Mouse (Mus musculus) olfactory bulb, adult 2 months (tissue): Measurements from ENCODE around the gene Hyal1. TPM values are rescaled to one million over a fixed set of nuclear protein-coding genes. Genes with fewer than 3 reads are reported as not detected.
"Not testable (repeated sequence)": the region's sequence is repeated elsewhere in the genome, so short reads cannot be mapped to it uniquely, and the experiment has no call there.

Experiments used
- H3K27ac ChIP-seq: fragments of 200-500 bp; 2 replicates; pipeline ENCODE4 v1.5.1; 2012; ENCODE audit warnings: low read depth, low read length; ENCODE audit not compliant: insufficient read depth
- H3K4me1 ChIP-seq: fragments of 200-500 bp; 2 replicates; pipeline ENCODE4 v1.6.1; 2012; ENCODE audit warnings: low read length; ENCODE audit not compliant: control insufficient read depth, insufficient read depth
- H3K4me3 ChIP-seq: fragments of 200-500 bp; 2 replicates; pipeline ENCODE4 v1.5.1; 2012; ENCODE audit warnings: mild to moderate bottlenecking, low read depth, low read length, moderate library complexity; ENCODE audit not compliant: insufficient read depth
- CTCF ChIP-seq: fragments of 200-500 bp; IDR thresholded peaks from 2 replicates; pipeline ENCODE4 v1.5.1; 2012; ENCODE audit warnings: low read depth, mild to moderate bottlenecking, low read length, moderate library complexity; ENCODE audit not compliant: insufficient read depth
- POLR2A ChIP-seq: fragments of 200-500 bp; IDR thresholded peaks from 2 replicates; pipeline ENCODE4 v1.6.1; 2012; ENCODE audit warnings: mild to moderate bottlenecking, low read depth, low read length, moderate library complexity; ENCODE audit not compliant: insufficient read depth
- WGBS: fragments of 180-500 bp; shearing (Covaris S2); methylation state at CpG from one replicate; pipeline ENCODE4 v1.1.7; 2018; 5-methylcytosine and 5-hydroxymethylcytosine counted together
- polyA plus RNA-seq: library from polyadenylated mRNA; stranded (reverse); fragments of >200 nt; gene quantifications from 2 replicates; pipeline ENCODE4 v1.2.4, GENCODE M21; 2012; ENCODE audit warnings: low replicate concordance; ENCODE audit not compliant: missing spikeins, insufficient read depth, insufficient read length

Gene Hyal1
- polyA plus RNA-seq, 1 experiment, result not detected

DNA sequence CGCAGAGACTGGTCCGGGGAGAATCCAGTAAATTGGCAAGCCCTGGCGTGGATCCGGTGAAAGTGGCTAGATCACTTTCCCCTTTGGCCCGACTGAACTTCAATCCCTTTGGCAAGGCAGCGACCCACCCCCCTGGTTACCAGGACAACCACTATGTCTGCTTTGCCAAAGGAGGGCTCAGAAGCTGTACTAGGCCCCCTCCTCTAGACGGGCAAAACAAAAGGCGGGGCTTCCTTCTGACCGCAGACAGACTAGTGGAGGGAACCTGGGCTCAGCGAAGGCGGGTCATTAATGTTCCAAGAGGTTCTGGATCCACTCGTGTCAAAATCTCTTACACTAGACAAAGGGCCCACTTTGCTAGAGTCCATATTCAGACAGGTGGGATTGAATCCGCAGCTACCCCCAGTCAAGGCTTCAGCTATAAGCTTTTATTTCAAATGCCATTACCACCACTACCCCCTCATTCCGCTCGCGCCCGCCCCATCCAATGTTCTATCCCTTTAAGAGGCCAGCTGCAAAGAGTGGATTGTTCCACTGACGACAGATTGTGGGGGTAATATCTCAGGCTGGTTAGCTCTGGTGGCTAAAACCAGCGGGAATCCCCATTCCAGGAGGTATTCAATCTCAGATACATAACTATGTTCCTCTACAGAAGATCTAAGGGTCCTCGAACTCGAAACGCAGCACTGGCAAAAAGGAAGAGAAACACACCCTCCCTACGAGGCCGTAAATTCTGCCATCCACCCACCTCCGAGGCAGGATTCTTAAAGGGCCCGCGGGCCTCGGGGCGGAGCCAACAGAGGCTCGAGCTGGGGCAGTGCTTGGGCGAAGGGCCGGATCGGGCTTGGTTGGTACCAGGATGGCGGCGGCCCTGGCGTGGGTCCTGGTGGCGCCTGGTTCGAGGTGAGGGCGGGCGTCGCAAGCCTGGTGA is 8.1 kb upstream of the Hyal1 start:
- H3K4me3 ChIP-seq, result peak overlapping the region; percentile 84
- TF ChIP-seq CTCF, result no peak
- 0 out of 2 replicates have a peak, but pooled peaks have one; percentile 30 for TF ChIP-seq POLR2A
- peaks cover 37% of the 10 kb centered on the region for H3K4me1 ChIP-seq
- WGBS, result under 1% methylated on average over 41 of the region's 41 CpGs
- peak overlapping the region; percentile 89 for H3K27ac ChIP-seq

DNA sequence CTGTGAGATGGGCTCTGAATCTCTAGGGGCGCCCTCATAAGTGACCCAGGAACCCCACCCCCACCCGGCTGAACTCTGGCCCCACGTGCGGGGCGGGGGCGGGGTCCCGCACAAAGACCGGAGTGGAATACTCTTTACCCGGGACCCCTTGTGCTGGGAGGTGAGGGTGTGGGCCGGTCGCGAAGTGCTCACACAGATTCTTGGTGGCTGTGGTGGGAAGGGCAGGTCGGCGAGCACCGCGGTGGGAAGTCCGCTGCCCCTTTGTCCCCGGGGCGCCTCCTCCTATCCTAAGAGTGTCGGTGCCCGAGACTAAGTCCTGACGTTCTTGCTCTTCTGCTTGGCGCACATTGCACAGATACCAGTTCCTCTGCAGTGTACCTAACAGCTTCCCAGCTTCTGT is 7.5 kb upstream of the Hyal1 start:
- peak overlapping the region; percentile 84 for H3K4me3 ChIP-seq
- H3K27ac ChIP-seq, result peak overlapping the region; percentile 59; the same call in 1 of the 2 replicates
- peaks cover 33% of the 10 kb centered on the region for H3K4me1 ChIP-seq
- WGBS, result under 1% methylated on average over 23 of the region's 23 CpGs
- no peak for TF ChIP-seq POLR2A
- no peak for TF ChIP-seq CTCF

DNA sequence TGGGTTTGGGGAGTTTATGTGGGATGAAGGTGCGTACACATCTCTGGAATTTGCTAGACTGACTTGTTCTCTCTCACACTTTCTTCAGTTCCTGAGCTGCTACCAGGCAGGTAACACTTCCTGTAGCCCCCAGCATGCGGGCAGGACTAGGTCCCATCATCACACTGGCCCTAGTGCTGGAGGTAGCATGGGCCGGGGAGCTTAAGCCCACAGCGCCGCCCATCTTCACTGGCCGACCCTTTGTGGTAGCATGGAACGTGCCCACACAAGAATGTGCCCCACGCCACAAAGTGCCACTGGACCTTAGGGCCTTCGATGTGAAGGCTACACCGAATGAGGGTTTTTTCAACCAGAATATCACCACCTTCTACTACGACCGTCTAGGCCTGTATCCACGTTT is 6.7 kb upstream of the Hyal1 start:
- peak overlapping the region; percentile 30 for H3K4me3 ChIP-seq
- no peak overlapping the region for H3K27ac ChIP-seq
- H3K4me1 ChIP-seq, result peaks cover 31% of the 10 kb centered on the region
- 46% methylated on average over 13 of the region's 13 CpGs for WGBS
- TF ChIP-seq CTCF (no peak), POLR2A (no peak)

DNA sequence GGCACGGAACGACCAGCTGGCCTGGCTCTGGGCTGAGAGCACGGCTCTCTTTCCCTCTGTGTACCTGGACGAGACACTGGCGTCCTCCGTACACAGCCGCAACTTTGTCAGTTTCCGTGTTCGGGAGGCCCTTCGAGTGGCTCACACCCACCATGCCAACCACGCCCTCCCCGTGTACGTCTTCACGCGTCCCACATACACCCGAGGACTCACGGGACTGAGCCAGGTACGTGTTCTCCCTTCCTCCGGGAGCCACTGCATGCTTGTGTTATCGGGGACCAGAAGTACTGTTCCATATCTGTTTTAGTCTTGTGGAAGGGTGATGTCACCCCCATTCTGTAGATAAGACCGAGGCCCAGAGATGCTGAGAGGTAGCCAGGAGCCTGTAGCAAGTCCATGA is 5.9 kb upstream of the Hyal1 start:
- WGBS, result 92% methylated on average over 21 of the region's 21 CpGs
- Histone ChIP-seq H3K4me1 (peaks cover 31% of the 10 kb centered on the region), H3K27ac (no peak overlapping the region), H3K4me3 (no peak overlapping the region)
- TF ChIP-seq POLR2A (no peak), CTCF (no peak)

DNA sequence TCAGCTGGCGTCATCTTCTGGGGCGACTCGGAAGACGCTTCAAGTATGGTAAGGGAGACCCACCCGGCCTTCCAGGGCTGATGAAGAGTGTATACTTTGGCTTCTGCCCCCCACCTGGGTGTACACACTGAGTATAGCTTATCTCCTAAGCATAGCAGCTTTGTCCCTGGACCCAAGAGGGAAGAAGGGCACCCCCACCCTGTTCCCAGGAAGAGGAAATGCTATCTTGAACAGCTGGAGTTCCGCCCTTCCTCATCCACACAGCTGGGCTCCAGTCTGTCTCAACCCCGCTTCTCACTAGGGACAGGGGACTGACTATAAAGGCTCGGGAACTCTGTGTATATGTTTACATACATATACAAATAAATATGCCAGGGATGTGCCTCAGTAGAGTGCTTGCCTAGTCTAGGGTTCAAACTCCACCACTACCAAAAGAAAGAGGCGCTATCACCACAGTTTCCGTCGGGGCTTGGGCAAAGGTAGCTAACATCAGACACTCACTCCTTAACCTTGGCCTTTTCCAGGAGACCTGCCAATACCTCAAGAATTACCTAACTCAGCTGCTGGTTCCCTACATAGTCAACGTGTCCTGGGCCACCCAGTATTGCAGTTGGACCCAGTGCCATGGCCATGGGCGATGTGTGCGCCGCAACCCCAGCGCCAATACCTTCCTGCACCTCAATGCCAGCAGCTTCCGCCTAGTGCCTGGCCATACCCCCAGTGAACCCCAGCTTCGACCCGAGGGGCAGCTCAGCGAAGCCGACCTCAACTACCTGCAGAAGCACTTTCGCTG is 5.0 kb upstream of the Hyal1 start:
- no peak overlapping the region for H3K4me3 ChIP-seq
- 94% methylated on average over 22 of the region's 22 CpGs for WGBS
- no peak overlapping the region for H3K27ac ChIP-seq
- TF ChIP-seq CTCF, result no peak
- TF ChIP-seq POLR2A, result no peak
- H3K4me1 ChIP-seq, result peaks cover 31% of the 10 kb centered on the region

DNA sequence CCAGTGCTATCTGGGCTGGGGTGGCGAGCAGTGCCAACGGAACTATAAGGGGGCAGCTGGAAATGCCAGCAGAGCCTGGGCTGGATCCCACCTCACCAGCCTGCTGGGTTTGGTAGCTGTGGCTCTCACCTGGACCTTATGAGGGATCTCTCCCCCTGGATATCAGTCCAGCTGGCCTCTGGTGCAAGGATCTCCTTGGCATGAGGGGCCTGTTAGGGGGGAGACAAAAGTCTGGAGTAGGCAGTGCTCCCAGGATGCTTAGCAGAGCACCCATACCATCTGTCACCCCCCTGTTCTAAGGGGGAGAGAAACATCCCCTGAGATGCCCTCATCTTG is 4.4 kb upstream of the Hyal1 start:
- no peak for TF ChIP-seq POLR2A
- TF ChIP-seq CTCF, result no peak
- no peak overlapping the region for H3K4me3 ChIP-seq
- 98% methylated on average over 2 of the region's 2 CpGs for WGBS

DNA sequence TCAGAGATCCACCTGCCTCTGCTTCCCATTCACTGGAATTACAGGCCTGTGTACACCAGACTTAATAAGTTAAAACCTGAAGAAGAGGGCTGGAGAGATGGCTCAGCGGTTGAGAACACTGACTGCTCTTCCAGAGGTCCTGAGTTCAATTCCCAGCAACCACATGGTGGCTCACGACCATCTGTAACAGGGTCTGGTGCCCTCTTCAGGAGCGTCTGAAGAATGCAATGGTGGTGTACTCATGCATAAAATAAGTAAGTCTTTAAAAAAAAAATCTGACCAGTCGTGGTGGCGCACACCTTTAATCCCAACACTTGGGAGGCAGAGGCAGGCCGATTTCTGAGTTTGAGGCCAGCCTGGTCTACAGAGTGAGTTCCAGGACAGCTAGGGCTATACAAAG is 3.0 kb upstream of the Hyal1 start:
- H3K27ac ChIP-seq, H3K4me3 ChIP-seq: not testable (repeated sequence)
- H3K4me1 ChIP-seq, result peaks cover 20% of the 10 kb centered on the region
- 83% methylated on average over 6 of the region's 6 CpGs for WGBS

More for the DNA sequence above, 4.4 kb upstream of the Hyal1 start:
- H3K4me1 ChIP-seq, result peaks cover 31% of the 10 kb centered on the region
- H3K27ac ChIP-seq, result no peak overlapping the region

DNA sequence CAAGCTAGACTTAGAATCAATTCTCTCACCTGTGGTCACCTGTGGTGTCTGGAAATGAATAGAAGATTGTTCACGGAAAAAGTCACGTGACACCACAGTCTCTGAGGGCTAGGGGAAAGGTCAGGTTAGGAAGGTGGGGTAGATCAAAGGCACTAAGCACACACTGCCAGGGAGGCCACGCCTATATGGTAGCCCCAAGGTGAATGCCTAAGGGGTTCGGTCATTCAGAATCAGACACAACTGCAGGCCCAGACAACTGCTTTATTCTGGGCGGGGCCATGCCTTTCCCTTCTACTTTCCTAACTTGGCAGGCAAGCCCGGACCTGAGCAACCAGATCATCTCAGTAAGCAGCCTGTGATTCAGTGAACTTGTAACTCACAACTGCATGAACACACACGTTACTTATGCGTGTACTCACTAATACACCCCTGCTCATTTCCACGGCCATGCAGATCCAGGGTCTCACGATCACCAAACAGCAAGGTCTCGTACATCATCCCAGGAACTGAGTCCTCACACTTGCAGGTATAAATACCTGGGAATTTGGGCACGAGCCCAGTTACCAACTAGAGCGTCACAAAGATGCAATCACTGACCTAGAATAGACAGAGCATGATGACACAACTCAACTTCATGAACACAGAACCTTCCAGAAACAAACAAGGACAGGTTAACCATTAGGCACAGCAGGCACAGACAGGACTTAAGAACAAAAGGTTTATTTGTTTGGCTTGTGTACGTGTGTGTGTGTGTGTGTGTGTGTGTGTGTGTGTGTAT is 959 bp upstream of the Hyal1 start:
- H3K4me1 ChIP-seq, result peaks cover 17% of the 10 kb centered on the region
- WGBS, result 81% methylated on average over 14 of the region's 14 CpGs
- no peak overlapping the region for H3K27ac ChIP-seq
- H3K4me3 ChIP-seq, result no peak overlapping the region
- TF ChIP-seq POLR2A (no peak), CTCF (no peak)
